Mouse (Mus musculus) cortical plate, adult 2 months (tissue): ENCODE measurements around the gene Ak3. TPM values are rescaled to one million over a fixed set of nuclear protein-coding genes. Genes with fewer than 3 reads are reported as not detected.

ENCODE experiments used
- H3K27ac ChIP-seq: fragments of 200-500 bp; 2 replicates; pipeline ENCODE4 v1.5.1; 2012; ENCODE audit warnings: low read length, control low read depth, inconsistent platforms; ENCODE audit not compliant: insufficient read depth
- H3K4me1 ChIP-seq: fragments of 200-500 bp; 2 replicates; pipeline ENCODE4 v1.6.1; 2011; ENCODE audit warnings: low read length; ENCODE audit not compliant: control insufficient read depth, insufficient read depth
- H3K4me3 ChIP-seq: fragments of 200-500 bp; 2 replicates; pipeline ENCODE4 v1.5.1; 2011; ENCODE audit warnings: mild to moderate bottlenecking, low read length, control low read depth; ENCODE audit not compliant: insufficient read depth
- CTCF ChIP-seq: fragments of 200-500 bp; IDR thresholded peaks from 2 replicates; pipeline ENCODE4 v1.5.1; 2011; ENCODE audit warnings: mild to moderate bottlenecking, control low read depth, low read length; ENCODE audit not compliant: insufficient read depth; ENCODE audit errors: extremely low read depth
- POLR2A ChIP-seq: fragments of 200-500 bp; IDR thresholded peaks from 2 replicates; pipeline ENCODE4 v1.6.1; 2011; ENCODE audit warnings: mild to moderate bottlenecking, low read length, control low read depth; ENCODE audit not compliant: insufficient read depth; ENCODE audit errors: extremely low read depth
- polyA plus RNA-seq: library from polyadenylated mRNA; depleted of rRNA; stranded (reverse); fragments of >200 nt; gene quantifications from 2 replicates; pipeline ENCODE4 v1.2.3, GENCODE M21; 2012; rRNA removed

Ak3 gene
- polyA plus RNA-seq, 1 experiment: 71.0 TPM

- Histone ChIP-seq H3K4me3 (peak overlapping the region; percentile 91), H3K4me1 (peaks cover 1% of the 10 kb centered on the region; the same call in 1 of the 2 replicates), H3K27ac (no peak overlapping the region)
- TF ChIP-seq CTCF: no peak
- no peak for TF ChIP-seq POLR2A
These were observed 58.2 kb downstream of the Ak3 start for GRCm38 (mm10) chr19:28989515-28989914.

- TF ChIP-seq POLR2A (no peak), CTCF (no peak)
- no peak overlapping the region for H3K4me3 ChIP-seq
- no peaks in the 10 kb centered on the region for H3K4me1 ChIP-seq
- no peak overlapping the region for H3K27ac ChIP-seq
These were observed 65.1 kb downstream of the Ak3 start for GRCm38 (mm10) chr19:28982617-28983016.

- no peak overlapping the region for H3K27ac ChIP-seq
- TF ChIP-seq POLR2A (no peak), CTCF (peak; percentile 63)
- H3K4me3 ChIP-seq: peak overlapping the region; percentile 58
- no peaks in the 10 kb centered on the region for H3K4me1 ChIP-seq
These were observed 72.7 kb downstream of the Ak3 start for GRCm38 (mm10) chr19:28974862-28975611.

Other genes starting within 250 kb of the Ak3 start
- 60.4 and 66.7 TPM in 2 replicates for gene Slc1a1, start 212.9 kb downstream of the Ak3 start, polyA plus RNA-seq
- 21.3 and 21.8 TPM in 2 replicates for gene Plpp6, start 84.0 kb downstream of the Ak3 start, polyA plus RNA-seq
- gene 4430402I18Rik, start 80.2 kb downstream of the Ak3 start, polyA plus RNA-seq: 6.2 and 7.6 TPM in 2 replicates
- 68.7 and 71.2 TPM in 2 replicates for gene Cdc37l1, start 57.6 kb downstream of the Ak3 start, polyA plus RNA-seq
- gene Rcl1, start 53.4 kb upstream of the Ak3 start, polyA plus RNA-seq: 16.5 and 16.7 TPM in 2 replicates
- 18.4 and 19.2 TPM in 2 replicates for gene Jak2, start 203.9 kb upstream of the Ak3 start, polyA plus RNA-seq